12 mouse cellular contexts compared by ENCODE assay signal in genomic region chr4:32522013-32522412, GRCm38 (mm10).
DNase-seq lines count a peak whose midpoint lies in the region; ATAC-seq and TF ChIP-seq lines count a peak whose summit lies in the region.
"Had no signal": no experiment of that assay in that cellular context is flagged by ENCODE, and none has a peak within 500 bp of the region (broad histone marks: within the 10 kb centered on the region; RNA-seq: fewer than 3 reads in every experiment).

No protein-coding gene starts in this region.

- H3K4me1 ChIP-seq in heart, embryonic 14.5 days (ENCODE audit: control insufficient read depth in 2 of 2, insufficient read depth in 2 of 2, low read length in 2 of 2): peaks cover 29 to 50% of the 10 kb centered on the region in 2 experiments
- H3K4me1 ChIP-seq in midbrain, embryonic 13.5 days (replicated peaks): peaks cover 54% of the 10 kb centered on the region
- H3K4me1 ChIP-seq in midbrain, embryonic 16.5 days (ENCODE audit: control insufficient read depth, insufficient read depth, low read length): peaks cover 14% of the 10 kb centered on the region
- peaks cover 71% of the 10 kb centered on the region for H3K4me1 ChIP-seq in hindbrain, embryonic 13.5 days (replicated peaks)
- peaks cover 33% of the 10 kb centered on the region for H3K4me1 ChIP-seq in stomach, embryonic 16.5 days (ENCODE audit: control insufficient read depth, insufficient read depth, low read length)
- H3K4me1 ChIP-seq in thymus, adult 2 months (replicated peaks; ENCODE audit: control insufficient read depth, insufficient read depth, low read length): no peaks in the 10 kb centered on the region

- no peak overlapping the region for H3K4me2 ChIP-seq in heart, embryonic 14.5 days (ENCODE audit: low read length)
- no peak overlapping the region for H3K4me2 ChIP-seq in midbrain, embryonic 13.5 days (replicated peaks)
- no peak overlapping the region for H3K4me2 ChIP-seq in midbrain, embryonic 16.5 days (ENCODE audit: low read length)
- no peak overlapping the region for H3K4me2 ChIP-seq in hindbrain, embryonic 13.5 days
- no peak overlapping the region for H3K4me2 ChIP-seq in stomach, embryonic 16.5 days (ENCODE audit: low read depth, low read length)

- H3K9ac ChIP-seq in heart, embryonic 14.5 days (ENCODE audit: low read length): 0 out of 2 replicates have a peak overlapping the region, but pooled peaks have one; percentile 6
- no peak overlapping the region for H3K9ac ChIP-seq in midbrain, embryonic 13.5 days (replicated peaks)
- H3K9ac ChIP-seq in midbrain, embryonic 16.5 days (ENCODE audit: low read depth, low read length): no peak overlapping the region
- no peak overlapping the region for H3K9ac ChIP-seq in hindbrain, embryonic 13.5 days
- no peak overlapping the region for H3K9ac ChIP-seq in stomach, embryonic 16.5 days (ENCODE audit: low read length)

- H3K27me3 ChIP-seq in heart, embryonic 14.5 days (ENCODE audit: control insufficient read depth, insufficient read depth, low read length): no peaks in the 10 kb centered on the region
- H3K27me3 ChIP-seq in midbrain, embryonic 13.5 days: no peaks in the 10 kb centered on the region
- H3K27me3 ChIP-seq in midbrain, embryonic 16.5 days (ENCODE audit: control insufficient read depth, insufficient read depth, low read depth, low read length): no peaks in the 10 kb centered on the region
- no peaks in the 10 kb centered on the region for H3K27me3 ChIP-seq in hindbrain, embryonic 13.5 days
- H3K27me3 ChIP-seq in stomach, embryonic 16.5 days (ENCODE audit: control insufficient read depth, insufficient read depth, low read length): no peaks in the 10 kb centered on the region
- H3K27me3 ChIP-seq in thymus, adult 2 months (ENCODE audit: control insufficient read depth, insufficient read depth, low read length): no peaks in the 10 kb centered on the region; the same call in 1 of the 2 replicates

- no peak overlapping the region for H3K4me3 ChIP-seq in heart, embryonic 14.5 days (ENCODE audit: control insufficient read depth in 1 of 2, insufficient read depth in 1 of 2, low read depth in 1 of 2, low read length in 2 of 2)
- H3K4me3 ChIP-seq in midbrain, embryonic 13.5 days (replicated peaks): no peak overlapping the region
- H3K4me3 ChIP-seq in midbrain, embryonic 16.5 days (ENCODE audit: low read depth, low read length): no peak overlapping the region
- no peak overlapping the region for H3K4me3 ChIP-seq in hindbrain, embryonic 13.5 days
- H3K4me3 ChIP-seq in stomach, embryonic 16.5 days (replicated peaks; ENCODE audit: low read length): no peak overlapping the region
- no peak overlapping the region for H3K4me3 ChIP-seq in thymus, adult 2 months (ENCODE audit: control insufficient read depth, insufficient read depth, low read length)

- ATAC-seq in heart, embryonic 14.5 days (ENCODE audit: insufficient number of reproducible peaks, insufficient read depth, low FRiP score, low read depth): no peak
- no peak for ATAC-seq in midbrain, embryonic 13.5 days
- no peak for ATAC-seq in midbrain, embryonic 16.5 days
- no peak for ATAC-seq in hindbrain, embryonic 13.5 days (ENCODE audit: low FRiP score)
- ATAC-seq in stomach, embryonic 16.5 days (ENCODE audit: insufficient read depth, low FRiP score): peak; percentile 65

- DNase-seq in heart, adult 18-20 months: no peak
- no peak for DNase-seq in gastrocnemius, postnatal 10 days
- DNase-seq in thymus, adult 2 months: no peak
- DNase-seq: cerebellum, adult 18-20 months; kidney, postnatal 4 days; right cerebral cortex, postnatal 25 days had no signal

- no peak for TF ChIP-seq CTCF in thymus, adult 2 months (IDR thresholded peaks at IDR 0.05; ENCODE audit: borderline replicate concordance, control insufficient read depth, extremely low read depth, insufficient read depth, low read length, poor library complexity)

- H3K27ac ChIP-seq in heart, embryonic 14.5 days (replicated peaks in 1 of 2; ENCODE audit: control insufficient read depth in 1 of 2, insufficient read depth in 1 of 2, low read depth in 2 of 2, low read length in 2 of 2): peak overlapping the region; percentile 32 to 44; a peak in 3 of 4 replicates
- 0 out of 2 replicates have a peak overlapping the region, but pooled peaks have one; percentile 32 for H3K27ac ChIP-seq in midbrain, embryonic 13.5 days
- H3K27ac ChIP-seq in midbrain, embryonic 16.5 days (ENCODE audit: low read length): no peak overlapping the region
- H3K27ac ChIP-seq in hindbrain, embryonic 13.5 days: peak overlapping the region; percentile 46; the same call in 1 of the 2 replicates
- H3K27ac ChIP-seq in stomach, embryonic 16.5 days (ENCODE audit: low read length): peak overlapping the region; percentile 48; the same call in 1 of the 2 replicates
- H3K27ac ChIP-seq in thymus, adult 2 months (ENCODE audit: control insufficient read depth, insufficient read depth, low read length): no peak overlapping the region
- H3K27ac ChIP-seq: macrophage had no signal

- no peaks in the 10 kb centered on the region for H3K36me3 ChIP-seq in heart, embryonic 14.5 days (ENCODE audit: control insufficient read depth, insufficient read depth, low read length)
- no peaks in the 10 kb centered on the region for H3K36me3 ChIP-seq in midbrain, embryonic 13.5 days
- H3K36me3 ChIP-seq in midbrain, embryonic 16.5 days (ENCODE audit: control insufficient read depth, insufficient read depth, low read length): no peaks in the 10 kb centered on the region
- no peaks in the 10 kb centered on the region for H3K36me3 ChIP-seq in hindbrain, embryonic 13.5 days
- no peaks in the 10 kb centered on the region for H3K36me3 ChIP-seq in stomach, embryonic 16.5 days (ENCODE audit: control insufficient read depth, insufficient read depth, low read length)
- H3K36me3 ChIP-seq in thymus, adult 2 months (ENCODE audit: control insufficient read depth, insufficient read depth, low read length): no peaks in the 10 kb centered on the region

- 32% methylated on average over 2 of the region's 2 CpGs for WGBS in heart, embryonic 14.5 days
- WGBS in midbrain, embryonic 13.5 days: 52% methylated on average over 2 of the region's 2 CpGs
- WGBS in midbrain, embryonic 16.5 days: 38% methylated on average over 2 of the region's 2 CpGs
- 53% methylated on average over 2 of the region's 2 CpGs for WGBS in hindbrain, embryonic 13.5 days
- WGBS in stomach, embryonic 16.5 days: 60% methylated on average over 2 of the region's 2 CpGs
- 96% methylated on average over 2 of the region's 2 CpGs for WGBS in thymus, adult 2 months

- no peak for TF ChIP-seq POLR2A in thymus, adult 2 months (IDR thresholded peaks at IDR 0.05; ENCODE audit: control insufficient read depth, extremely low read depth, insufficient read depth, low read length, poor library complexity)

- H3K9me3 ChIP-seq in heart, embryonic 14.5 days (ENCODE audit: control insufficient read depth, low read length): no peaks in the 10 kb centered on the region
- H3K9me3 ChIP-seq in midbrain, embryonic 13.5 days: no peaks in the 10 kb centered on the region
- no peaks in the 10 kb centered on the region for H3K9me3 ChIP-seq in midbrain, embryonic 16.5 days (replicated peaks; ENCODE audit: control insufficient read depth, low read length, poor library complexity, severe bottlenecking)
- H3K9me3 ChIP-seq in hindbrain, embryonic 13.5 days: no peaks in the 10 kb centered on the region
- H3K9me3 ChIP-seq in stomach, embryonic 16.5 days (replicated peaks; ENCODE audit: control insufficient read depth, low read length): no peaks in the 10 kb centered on the region

Comparison
In these comparisons a context has a peak if more than half of its experiments do, and no peak if none do; other contexts are left out.
1. H3K27ac ChIP-seq: peak in heart, embryonic 14.5 days (2 of 2), midbrain, embryonic 13.5 days (single experiment), hindbrain, embryonic 13.5 days (single experiment) and stomach, embryonic 16.5 days (single experiment); none in midbrain, embryonic 16.5 days (single experiment) and thymus, adult 2 months (single experiment).